Comparison of ENCODE assay signal across 8 mouse cellular contexts in the genomic region with DNA sequence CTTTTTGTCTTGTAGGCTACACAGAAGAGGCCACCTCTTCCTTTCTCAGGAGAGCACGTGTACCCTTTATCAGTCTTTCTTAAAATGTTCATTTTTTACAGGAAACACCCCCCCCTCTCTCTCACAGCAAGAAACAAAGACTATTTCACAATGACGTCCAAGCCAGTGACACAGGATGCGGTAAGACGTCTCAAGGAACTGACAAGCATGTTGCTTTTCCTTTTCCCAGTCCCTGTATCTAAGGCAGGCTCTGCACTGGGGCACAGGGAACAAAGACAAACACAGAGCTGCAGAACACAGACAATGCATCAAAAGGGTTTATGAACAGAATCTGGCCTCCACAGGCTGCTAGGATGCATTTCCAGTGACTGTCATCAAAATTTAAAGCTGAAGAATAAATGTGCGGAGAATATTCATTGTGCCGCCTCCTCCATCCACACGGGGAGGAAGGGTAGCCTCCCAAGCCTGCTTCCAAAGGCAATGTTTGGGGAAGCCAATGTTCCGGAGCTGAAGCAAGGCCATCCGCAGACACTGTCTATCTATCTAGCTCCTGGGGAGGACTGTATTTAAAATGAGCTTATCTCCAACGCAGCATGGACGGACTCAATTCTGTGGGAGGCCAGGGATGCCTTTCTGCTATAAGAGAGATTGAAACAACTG. TPM values are rescaled to one million over a fixed set of nuclear protein-coding genes. Genes with fewer than 3 reads are reported as not detected.
DNase-seq lines count a peak whose midpoint lies in the region; ATAC-seq lines count a peak whose summit lies in the region.

No protein-coding gene starts in this region.

- ATAC-seq in kidney, embryonic 16.5 days (ENCODE audit: low FRiP score, low TSS enrichment), result no peak
- ATAC-seq in activated CD4-positive, CD25-positive, alpha-beta regulatory T cell, adult 4 months, result peak; percentile 90
- no peak for ATAC-seq in forebrain, embryonic 14.5 days

- no peak for DNase-seq in kidney, adult 18-20 months
- DNase-seq in forebrain, embryonic 14.5 days (ENCODE audit: low spot score), result no peak
- no peak for DNase-seq in urinary bladder, postnatal 10 days (ENCODE audit: low spot score)
- no peak for DNase-seq in cerebellum, postnatal 36 days
- no peak for DNase-seq in cerebellum, postnatal 25 days

- H3K36me3 ChIP-seq in kidney, embryonic 16.5 days (ENCODE audit: insufficient read depth, low read length), result no peaks in the 10 kb centered on the region
- peaks cover 10% of the 10 kb centered on the region; the same call in 1 of the 2 replicates for H3K36me3 ChIP-seq in forebrain, embryonic 14.5 days (ENCODE audit: control insufficient read depth, insufficient read depth, low read length)
- H3K36me3 ChIP-seq in megakaryocyte, embryonic 14.5 days (replicated peaks; ENCODE audit: low read length), result peaks cover 75% of the 10 kb centered on the region

- H3K27ac ChIP-seq in kidney, embryonic 16.5 days (ENCODE audit: low read length), result peak overlapping the region; percentile 86
- peak overlapping the region; percentile 63 for H3K27ac ChIP-seq in forebrain, embryonic 14.5 days (ENCODE audit: low read depth, low read length)

- no peaks in the 10 kb centered on the region for H3K27me3 ChIP-seq in kidney, embryonic 16.5 days (ENCODE audit: insufficient read depth, low read length)
- H3K27me3 ChIP-seq in forebrain, embryonic 14.5 days (replicated peaks; ENCODE audit: control insufficient read depth, insufficient read depth, low read length), result no peaks in the 10 kb centered on the region
- H3K27me3 ChIP-seq in megakaryocyte, embryonic 14.5 days (replicated peaks), result no peaks in the 10 kb centered on the region

- no peaks in the 10 kb centered on the region for H3K9me3 ChIP-seq in kidney, embryonic 16.5 days (ENCODE audit: low read length)
- no peaks in the 10 kb centered on the region for H3K9me3 ChIP-seq in forebrain, embryonic 14.5 days (replicated peaks; ENCODE audit: control insufficient read depth, low read length)
- no peaks in the 10 kb centered on the region for H3K9me3 ChIP-seq in megakaryocyte, embryonic 14.5 days

- H3K4me1 ChIP-seq in kidney, embryonic 16.5 days (ENCODE audit: insufficient read depth, low read length), result peaks cover 19% of the 10 kb centered on the region; the same call in 1 of the 2 replicates
- H3K4me1 ChIP-seq in forebrain, embryonic 14.5 days (ENCODE audit: control insufficient read depth, insufficient read depth, low read length), result no peaks in the 10 kb centered on the region
- H3K4me1 ChIP-seq in megakaryocyte, embryonic 14.5 days, result peaks cover 99% of the 10 kb centered on the region

- WGBS in kidney, embryonic 16.5 days, result 51% methylated on average over 11 of the region's 11 CpGs
- 71% methylated on average over 11 of the region's 11 CpGs for WGBS in forebrain, embryonic 14.5 days

- H3K9ac ChIP-seq in kidney, embryonic 16.5 days (replicated peaks; ENCODE audit: low read length), result peak overlapping the region; percentile 37; the same call in 1 of the 2 replicates
- H3K9ac ChIP-seq in forebrain, embryonic 14.5 days (ENCODE audit: low read length), result peak overlapping the region; percentile 29; the same call in 1 of the 2 replicates

- no peak overlapping the region for H3K4me3 ChIP-seq in kidney, embryonic 16.5 days (ENCODE audit: low read length)
- no peak overlapping the region for H3K4me3 ChIP-seq in forebrain, embryonic 14.5 days (ENCODE audit: low read depth, low read length)
- peak overlapping the region; percentile 84 for H3K4me3 ChIP-seq in megakaryocyte, embryonic 14.5 days (replicated peaks)

- no peak overlapping the region for H3K4me2 ChIP-seq in kidney, embryonic 16.5 days (replicated peaks; ENCODE audit: low read depth, low read length)
- no peak overlapping the region for H3K4me2 ChIP-seq in forebrain, embryonic 14.5 days (ENCODE audit: low read length)

RNA-seq across cellular contexts. Expression of a gene that starts 48.7 kb away (rescaled TPM):
- polyA plus RNA-seq in kidney, embryonic 16.5 days (2015; fragmentation: Nextera tagmentation; extraction: Ambion mirVana), result 5.4 and 6.8 TPM in 2 replicates
- polyA plus RNA-seq in activated CD4-positive, CD25-positive, alpha-beta regulatory T cell, adult 4 months (2017; shearing (Covaris generic)), result 1 to 10 TPM; 1.9 to 2.4 TPM
- 2.9 and 4.1 TPM in 2 replicates for polyA plus RNA-seq in forebrain, embryonic 14.5 days (2014; fragmentation: Nextera tagmentation; extraction: Ambion mirVana)
- polyA plus RNA-seq in megakaryocyte, embryonic 14.5 days (2012; ENCODE audit: insufficient read depth, low replicate concordance), result 0.86 and 3.0 TPM in 2 replicates
